Mouse (Mus musculus) limb, embryonic 15.5 days (tissue): ENCODE results near the gene Srsf6. TPM values are rescaled to one million over a fixed set of nuclear protein-coding genes. Genes with fewer than 3 reads are reported as not detected.

ENCODE experiments used
- ATAC-seq: fragments of 200-750 bp; cut with Nextera tagmentation; 2 replicates; pipeline ENCODE4 v1.8.0; 2017; ENCODE audit warnings: low read depth, moderate TSS enrichment; ENCODE audit not compliant: insufficient number of reproducible peaks, low FRiP score, low TSS enrichment
- H3K27ac ChIP-seq: fragments of 300-500 bp; sonication (generic); 2 replicates; pipeline ENCODE4 v1.5.1; 2015; ENCODE audit warnings: moderate library complexity, mild to moderate bottlenecking, inconsistent platforms
- H3K27me3 ChIP-seq: fragments of 300-500 bp; sonication (generic); 2 replicates; pipeline ENCODE4 v1.6.1; 2015; ENCODE audit warnings: inconsistent platforms
- H3K36me3 ChIP-seq: fragments of 300-500 bp; sonication (generic); 2 replicates; pipeline ENCODE4 v1.6.1; 2015; ENCODE audit warnings: inconsistent platforms
- H3K4me1 ChIP-seq: fragments of 300-500 bp; sonication (generic); 2 replicates; pipeline ENCODE4 v1.6.1; 2015; ENCODE audit warnings: inconsistent platforms
- H3K4me2 ChIP-seq: fragments of 300-500 bp; sonication (generic); 2 replicates; pipeline ENCODE4 v1.6.1; 2015; ENCODE audit warnings: mild to moderate bottlenecking, inconsistent platforms
- H3K4me3 ChIP-seq: fragments of 300-500 bp; sonication (generic); 2 replicates; pipeline ENCODE4 v1.5.1; 2015; ENCODE audit warnings: mild to moderate bottlenecking, inconsistent platforms
- H3K9ac ChIP-seq: fragments of 300-500 bp; sonication (generic); 2 replicates; pipeline ENCODE4 v1.6.1; 2015; ENCODE audit warnings: inconsistent platforms
- H3K9me3 ChIP-seq: fragments of 300-500 bp; sonication (generic); 2 replicates; pipeline ENCODE4 v1.6.1; 2016; ENCODE audit warnings: inconsistent platforms
- WGBS: fragments of 180-500 bp; shearing (Covaris S2); methylation state at CpG from one replicate; pipeline ENCODE4 v1.1.7; 2015; 5-methylcytosine and 5-hydroxymethylcytosine counted together
- polyA plus RNA-seq: library from polyadenylated mRNA; unstranded; fragments of >200 nt; fragmentation: Nextera tagmentation; extraction: Ambion mirVana; gene quantifications from 2 replicates; pipeline ENCODE4 v1.2.1, GENCODE M21; 2015

Srsf6 gene
- polyA plus RNA-seq, 1 experiment from 2014 or later: 179 TPM

DNA sequence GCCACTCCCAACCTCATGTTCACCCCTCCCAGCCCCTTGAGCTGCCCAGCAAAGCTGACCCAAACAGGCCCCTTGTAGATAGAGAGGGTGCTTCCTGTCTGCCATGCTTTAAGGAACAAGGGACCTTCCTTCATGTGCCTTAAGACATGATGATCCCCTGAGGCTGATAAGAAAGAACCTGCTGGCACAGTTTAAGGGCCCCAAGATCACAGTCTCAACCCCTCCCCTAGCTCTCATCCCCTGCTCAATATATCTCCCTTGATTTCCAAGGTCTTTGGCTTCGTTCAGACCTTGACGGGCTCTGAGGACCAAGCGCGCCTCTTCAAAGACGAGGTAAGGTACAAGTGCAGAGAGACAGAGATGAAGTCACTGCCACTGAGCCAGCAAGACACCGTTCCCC is 39.6 kb downstream of the Srsf6 start:
- no peaks in the 10 kb centered on the region for H3K9me3 ChIP-seq
- no peak overlapping the region for H3K4me3 ChIP-seq
- no peak overlapping the region for H3K4me2 ChIP-seq
- peaks cover 19% of the 10 kb centered on the region for H3K4me1 ChIP-seq
- H3K9ac ChIP-seq: no peak overlapping the region
- no peaks in the 10 kb centered on the region for H3K36me3 ChIP-seq
- H3K27me3 ChIP-seq: no peaks in the 10 kb centered on the region
- H3K27ac ChIP-seq: no peak overlapping the region
- 77% methylated on average over 6 of the region's 6 CpGs for WGBS
- ATAC-seq: no peak

DNA sequence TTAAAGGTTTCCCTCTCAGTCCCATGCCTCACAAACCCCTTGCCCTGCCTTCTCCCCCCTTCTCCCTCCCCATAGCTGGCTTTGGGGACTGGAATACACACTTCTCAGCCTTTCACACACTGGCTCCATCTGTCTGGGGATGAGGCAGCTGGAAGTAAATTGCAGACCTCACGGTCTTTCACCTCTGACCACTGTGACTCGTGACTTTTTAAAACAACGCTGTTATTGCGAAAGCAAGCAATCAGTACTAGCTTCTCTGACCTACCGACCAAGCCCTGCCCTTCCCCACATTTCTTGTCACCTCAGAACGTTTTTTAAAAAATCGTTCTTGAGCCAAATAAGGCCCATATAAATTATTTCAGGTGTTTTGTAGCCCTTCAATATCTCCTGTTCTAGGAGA is 41.4 kb downstream of the Srsf6 start:
- WGBS: 56% methylated on average over 7 of the region's 7 CpGs
- no peaks in the 10 kb centered on the region for H3K9me3 ChIP-seq
- no peak overlapping the region for H3K4me3 ChIP-seq
- no peak for ATAC-seq
- no peak overlapping the region for H3K4me2 ChIP-seq
- no peak overlapping the region for H3K9ac ChIP-seq
- H3K27me3 ChIP-seq: no peaks in the 10 kb centered on the region
- no peaks in the 10 kb centered on the region for H3K36me3 ChIP-seq
- H3K4me1 ChIP-seq: peaks cover 19% of the 10 kb centered on the region
- H3K27ac ChIP-seq: no peak overlapping the region

DNA sequence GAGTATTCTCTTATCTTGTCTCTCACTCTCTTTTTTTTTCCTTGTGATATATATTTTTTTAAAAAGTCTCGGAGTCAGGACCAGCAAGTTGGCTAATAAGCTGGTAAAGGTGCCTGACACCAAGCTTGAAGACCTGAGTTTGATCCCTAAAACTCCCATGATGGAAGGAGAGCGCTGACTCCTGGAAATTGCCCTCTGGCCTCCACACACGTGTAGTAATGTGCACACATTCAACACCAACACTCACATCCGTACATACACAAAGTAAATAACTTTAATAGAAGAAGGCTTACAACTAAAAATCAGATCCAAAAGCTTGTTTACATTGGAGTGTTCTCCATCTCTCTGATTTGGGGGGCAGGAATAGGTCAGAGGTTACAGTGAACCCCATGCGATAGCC is 41.9 kb downstream of the Srsf6 start:
- H3K27ac ChIP-seq: no peak overlapping the region
- H3K4me1 ChIP-seq: peaks cover 19% of the 10 kb centered on the region
- no peak for ATAC-seq
- H3K27me3 ChIP-seq: no peaks in the 10 kb centered on the region
- H3K36me3 ChIP-seq: no peaks in the 10 kb centered on the region
- H3K4me2 ChIP-seq: no peak overlapping the region
- H3K9ac ChIP-seq: no peak overlapping the region
- no peak overlapping the region for H3K4me3 ChIP-seq
- H3K9me3 ChIP-seq: no peaks in the 10 kb centered on the region
- 73% methylated on average over 5 of the region's 5 CpGs for WGBS

DNA sequence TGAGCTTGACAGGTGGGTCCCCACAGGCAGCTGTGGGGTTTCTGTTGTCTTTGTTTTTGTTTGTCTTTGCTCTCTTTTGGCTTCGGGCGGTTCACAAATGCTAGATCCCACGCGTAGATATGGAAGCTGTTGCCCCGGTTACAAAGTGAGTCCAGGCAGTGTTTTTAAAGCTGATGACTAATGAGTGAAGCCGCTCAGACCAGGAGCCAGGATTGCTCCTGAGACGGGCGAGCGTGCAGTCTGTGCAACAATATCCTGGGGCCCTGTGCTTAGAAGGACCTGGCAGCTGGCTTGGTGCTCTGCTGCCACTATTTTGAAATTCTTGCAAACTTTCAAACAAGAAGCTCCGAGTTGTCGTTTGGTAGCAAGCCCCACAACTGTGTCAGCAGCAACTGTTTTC is 42.3 kb downstream of the Srsf6 start:
- ATAC-seq: no peak
- Histone ChIP-seq H3K4me1 (peaks cover 19% of the 10 kb centered on the region), H3K36me3 (no peaks in the 10 kb centered on the region), H3K9me3 (no peaks in the 10 kb centered on the region), H3K4me2 (no peak overlapping the region), H3K27me3 (no peaks in the 10 kb centered on the region), H3K9ac (no peak overlapping the region), H3K4me3 (no peak overlapping the region), H3K27ac (no peak overlapping the region)
- WGBS: 30% methylated on average over 11 of the region's 11 CpGs

DNA sequence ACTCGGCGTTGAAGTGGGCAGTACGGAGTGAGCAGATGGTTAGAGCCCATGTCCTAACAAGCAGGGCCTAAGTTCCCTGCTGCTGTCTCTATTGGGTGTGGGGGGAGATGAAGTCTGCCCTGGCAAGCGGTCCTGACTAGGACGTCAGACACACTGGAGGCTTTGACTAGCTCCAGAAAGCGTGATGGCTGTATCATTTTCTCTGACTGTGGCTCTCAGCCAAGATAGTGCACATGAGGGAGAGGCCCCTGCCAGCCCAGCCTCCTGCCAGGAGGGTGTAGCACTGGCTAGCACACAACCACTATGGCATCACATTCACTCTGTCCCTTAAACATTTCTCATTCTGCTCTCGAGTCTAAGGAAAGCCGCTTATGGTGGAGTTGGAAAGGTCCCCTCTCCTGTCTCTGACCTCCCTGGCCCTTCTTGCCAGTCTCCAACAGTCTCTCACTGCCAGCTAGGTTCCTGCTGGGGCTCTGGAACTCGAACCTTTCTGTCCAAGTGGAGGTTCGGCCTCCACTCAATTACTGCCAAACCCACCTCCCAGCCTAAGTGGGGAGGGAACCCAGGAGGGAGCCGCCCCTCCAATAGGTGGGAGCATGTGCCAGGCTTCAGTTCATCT is 43.9 kb downstream of the Srsf6 start:
- H3K4me2 ChIP-seq: no peak overlapping the region
- no peak overlapping the region for H3K27ac ChIP-seq
- H3K9me3 ChIP-seq: no peaks in the 10 kb centered on the region
- H3K9ac ChIP-seq: no peak overlapping the region
- H3K4me1 ChIP-seq: peaks cover 19% of the 10 kb centered on the region
- H3K36me3 ChIP-seq: no peaks in the 10 kb centered on the region
- no peaks in the 10 kb centered on the region for H3K27me3 ChIP-seq
- H3K4me3 ChIP-seq: no peak overlapping the region
- 61% methylated on average over 11 of the region's 11 CpGs for WGBS
- ATAC-seq: peak; percentile 47; the same call in 1 of the 2 replicates

GRCm38 (mm10) chr2:162976001-162976400 is 44.7 kb downstream of the Srsf6 start:
- 64% methylated on average over 4 of the region's 4 CpGs for WGBS
- no peaks in the 10 kb centered on the region for H3K9me3 ChIP-seq
- H3K4me1 ChIP-seq: peaks cover 19% of the 10 kb centered on the region
- no peak for ATAC-seq
- H3K4me2 ChIP-seq: no peak overlapping the region
- no peak overlapping the region for H3K9ac ChIP-seq
- no peaks in the 10 kb centered on the region for H3K27me3 ChIP-seq
- H3K4me3 ChIP-seq: no peak overlapping the region
- H3K27ac ChIP-seq: no peak overlapping the region
- no peaks in the 10 kb centered on the region for H3K36me3 ChIP-seq

- ATAC-seq: no peak
- H3K27me3 ChIP-seq: no peaks in the 10 kb centered on the region; the same call in 1 of the 2 replicates
- no peak overlapping the region for H3K4me2 ChIP-seq
- H3K4me3 ChIP-seq: no peak overlapping the region
- peaks cover 4% of the 10 kb centered on the region; the same call in 1 of the 2 replicates for H3K4me1 ChIP-seq
- no peaks in the 10 kb centered on the region for H3K9me3 ChIP-seq
- no peaks in the 10 kb centered on the region for H3K36me3 ChIP-seq
- 82% methylated on average over 6 of the region's 6 CpGs for WGBS
- H3K27ac ChIP-seq: no peak overlapping the region
- no peak overlapping the region for H3K9ac ChIP-seq
These were observed 53.1 kb downstream of the Srsf6 start for GRCm38 (mm10) chr2:162984381-162984780.

DNA sequence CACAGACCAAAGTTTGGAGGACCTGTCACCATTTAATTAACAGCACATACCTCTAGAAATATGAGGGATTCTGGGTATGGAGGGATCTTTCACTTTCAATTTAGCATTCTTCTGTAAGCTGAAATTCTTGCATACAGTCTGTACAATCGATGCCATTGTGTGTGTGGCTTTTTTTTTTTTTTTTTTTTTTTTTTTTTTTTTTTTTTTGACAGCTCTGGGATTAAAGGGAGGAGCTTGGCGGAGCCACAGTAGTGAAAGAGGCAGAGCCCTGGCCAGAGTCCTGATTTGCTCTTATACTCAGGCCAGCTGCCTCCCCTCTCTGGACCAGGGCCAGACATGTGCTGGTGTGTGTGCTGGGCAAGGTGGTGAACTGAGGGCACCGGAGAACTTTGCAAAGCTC is 54.6 kb downstream of the Srsf6 start:
- H3K27ac ChIP-seq: no peak overlapping the region
- H3K36me3 ChIP-seq: no peaks in the 10 kb centered on the region
- H3K9ac ChIP-seq: no peak overlapping the region
- no peak overlapping the region for H3K4me3 ChIP-seq
- WGBS: 47% methylated on average over 3 of the region's 3 CpGs
- peaks cover 4% of the 10 kb centered on the region; the same call in 1 of the 2 replicates for H3K4me1 ChIP-seq
- no peak for ATAC-seq
- no peaks in the 10 kb centered on the region for H3K9me3 ChIP-seq
- H3K4me2 ChIP-seq: no peak overlapping the region
- no peaks in the 10 kb centered on the region; the same call in 1 of the 2 replicates for H3K27me3 ChIP-seq

Other genes starting within 250 kb of the Srsf6 start
- 0.12 and 0.22 TPM in 2 replicates for gene L3mbtl1, start 11.9 kb downstream of the Srsf6 start, polyA plus RNA-seq
- 0.05 TPM in 1 of 2 replicates, not detected in the other for gene Sgk2, start 55.8 kb downstream of the Srsf6 start, polyA plus RNA-seq
- 40.8 and 46.8 TPM in 2 replicates for gene Ift52, start 85.8 kb downstream of the Srsf6 start, polyA plus RNA-seq
- gene Mybl2, start 123.2 kb downstream of the Srsf6 start, polyA plus RNA-seq: 18.6 and 22.5 TPM in 2 replicates
- gene Gtsf1l, start 156.3 kb downstream of the Srsf6 start, polyA plus RNA-seq: not detected in 2 replicates